Mouse (Mus musculus) sigmoid colon, adult 10 weeks (tissue): Measurements from ENCODE around the gene Fam240b. TPM values are rescaled to one million over a fixed set of nuclear protein-coding genes. Genes with fewer than 3 reads are reported as not detected.

Source experiments
- polyA plus RNA-seq: library from polyadenylated mRNA; stranded (reverse); fragments of 350-450 nt; fragmentation: Illumina TruSeq; extraction: RNeasy Lipid Tissue Mini Kit (QIAGEN cat#74804); gene quantifications from one replicate; pipeline ENCODE4 v1.2.3, GENCODE M21; 2014; ENCODE audit warnings: low read depth, low replicate concordance

Gene Fam240b
- polyA plus RNA-seq, result not detected

GRCm38 (mm10) chr13:64497692-64498091, at the start of gene Fam240b:
TSS of gene Fam240b (minus strand) at chr13:64497792.

DNA sequence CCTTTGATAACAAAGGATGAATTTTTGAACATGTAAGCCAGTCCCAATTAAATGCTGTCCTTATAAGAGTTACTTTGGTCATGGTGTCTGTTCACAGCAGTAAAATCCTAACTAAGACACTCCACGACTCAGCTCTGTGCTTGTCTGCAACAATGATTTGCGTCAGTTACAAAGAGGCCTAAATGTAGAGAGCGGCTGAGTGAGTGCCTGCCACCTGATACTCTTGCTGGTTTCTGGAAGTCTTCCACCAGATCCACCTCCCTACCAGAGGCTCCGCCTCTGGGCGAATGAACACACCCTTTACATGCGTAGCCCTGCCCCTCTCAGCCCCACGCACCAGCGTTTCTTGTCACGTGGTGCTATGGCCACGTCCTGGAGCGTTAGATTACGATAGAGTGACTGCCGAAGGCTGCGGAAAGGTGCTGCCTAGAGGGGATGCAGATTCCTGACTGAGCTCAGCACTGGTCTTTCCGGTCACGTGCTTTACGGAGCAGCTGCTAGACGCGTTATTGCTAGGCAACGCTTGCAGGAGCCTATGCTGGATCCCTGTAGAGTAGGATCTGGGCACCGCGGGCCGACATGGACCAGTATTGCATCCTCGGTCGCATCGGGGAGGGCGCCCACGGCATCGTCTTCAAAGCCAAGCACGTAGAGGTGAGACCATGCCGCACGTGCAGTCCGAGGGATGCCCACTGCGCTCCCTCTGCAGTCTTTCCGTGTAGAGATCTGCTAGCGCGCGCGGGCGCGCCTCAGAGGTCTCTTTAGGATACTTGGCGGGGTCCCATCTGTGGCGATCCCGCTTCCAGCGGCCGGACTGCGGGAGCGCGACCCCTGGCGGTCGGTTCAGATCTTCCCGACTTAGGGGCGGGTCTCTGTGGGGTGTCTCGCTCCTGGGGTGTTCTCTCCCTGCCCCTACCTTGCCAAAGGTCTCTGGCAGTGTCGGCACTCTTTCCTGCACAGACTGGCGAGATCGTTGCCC, 65.3 kb downstream of the Fam240b start, which contains the start of gene Cdk20:
TSS of gene Cdk20 (plus strand) at position 298 of the 979 bp plus-strand sequence.

Other genes with a start within 250 kb of the Fam240b start
- gene Cdc14b, start 222.5 kb downstream of the Fam240b start, polyA plus RNA-seq, result 49.9 TPM
- gene Aaed1, start 185.1 kb downstream of the Fam240b start, polyA plus RNA-seq, result 103 TPM
- 133 TPM for gene Ctsl, start 126.9 kb downstream of the Fam240b start, polyA plus RNA-seq
- 1.3 TPM for gene Cdk20, start 65.5 kb downstream of the Fam240b start, polyA plus RNA-seq